7 mouse cellular contexts compared by ENCODE assay signal in the genomic region with DNA sequence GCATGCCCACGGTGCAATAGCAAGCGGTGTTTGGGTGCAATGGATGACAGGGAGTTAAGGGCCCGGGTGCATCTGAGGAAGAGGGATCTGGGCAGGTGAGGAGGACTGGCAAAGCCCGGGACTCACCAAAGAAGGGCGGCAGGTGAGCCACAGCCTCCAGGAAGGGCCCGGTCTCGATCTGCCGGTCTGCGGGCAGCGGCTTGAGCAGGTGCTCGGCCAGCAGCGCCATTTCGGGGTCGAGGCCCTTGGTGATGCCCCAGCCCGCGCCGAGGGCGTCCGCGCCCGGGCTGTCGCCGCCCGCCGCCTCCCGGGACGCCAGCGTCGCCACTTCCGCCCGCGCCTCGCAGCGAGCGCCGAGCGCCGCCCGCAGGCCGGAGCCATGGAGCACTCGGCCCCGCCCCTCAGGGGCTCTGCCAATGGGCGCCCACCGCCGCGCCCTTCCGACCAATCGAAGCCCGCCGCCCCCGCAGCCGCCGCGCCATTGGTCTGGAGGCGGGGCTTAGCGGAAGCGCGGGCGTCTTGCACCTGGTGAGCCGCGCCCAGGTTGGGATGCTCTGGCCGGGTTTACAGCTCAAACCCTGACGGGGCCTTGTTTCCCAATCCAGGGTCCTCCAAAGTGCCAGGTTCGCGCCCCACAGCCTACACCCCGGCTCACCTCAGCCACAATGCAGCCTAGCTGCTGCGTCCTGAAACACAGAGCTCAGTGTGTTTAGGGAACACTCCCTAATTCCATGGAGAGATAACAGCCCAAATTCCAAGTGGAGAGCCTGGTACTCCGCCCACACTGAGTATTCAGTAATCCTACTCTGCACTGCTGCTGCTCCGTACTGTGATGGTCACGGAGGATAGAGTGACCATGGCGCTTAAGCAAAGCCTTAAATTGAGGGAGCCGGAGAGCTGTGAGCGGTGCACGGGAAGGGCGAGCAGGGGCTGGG. TPM values are rescaled to one million over a fixed set of nuclear protein-coding genes. Genes with fewer than 3 reads are reported as not detected.
DNase-seq lines count a peak whose midpoint lies in the region; ATAC-seq lines count a peak whose summit lies in the region.

A gene (minus strand): TSS at position 352 of the 935 bp plus-strand sequence.

- WGBS in intestine, embryonic 16.5 days: 6% methylated on average over 56 of the region's 75 CpGs
- WGBS in midbrain, embryonic 11.5 days: 4% methylated on average over 65 of the region's 75 CpGs

- peak within 1 kb of the TSS; percentile 85 for H3K9ac ChIP-seq in intestine, embryonic 16.5 days (ENCODE audit: low read depth, low read length)
- H3K9ac ChIP-seq in midbrain, embryonic 11.5 days (ENCODE audit: low read length): peak within 1 kb of the TSS; percentile 90

- no peaks in the 10 kb centered on the region for H3K36me3 ChIP-seq in intestine, embryonic 16.5 days (ENCODE audit: control insufficient read depth, insufficient read depth, low read length)
- H3K36me3 ChIP-seq in midbrain, embryonic 11.5 days (ENCODE audit: control insufficient read depth, insufficient read depth, low read length): no peaks in the 10 kb centered on the region

- peak; percentile 95 for DNase-seq in adrenal gland, adult 2 months
- DNase-seq in embryo, embryonic 11.5 days (ENCODE audit: low read depth, low spot score): peak; percentile 84
- peak; percentile 90 to 93 for DNase-seq in gastrocnemius, postnatal 4 days (ENCODE audit: low spot score in 2 of 2)
- peak; percentile 92 to 94 for DNase-seq in left cerebral cortex, postnatal 36 days (ENCODE audit: low spot score in 2 of 2)
- peak; percentile 98 for DNase-seq in midbrain, embryonic 11.5 days (ENCODE audit: low spot score, missing footprints)
- peak; percentile 80 for DNase-seq in skeletal muscle tissue, adult 2 months (ENCODE audit: low read depth, low spot score)

- H3K27me3 ChIP-seq in intestine, embryonic 16.5 days (replicated peaks; ENCODE audit: control insufficient read depth, insufficient read depth, low read length): no peaks in the 10 kb centered on the region
- no peaks in the 10 kb centered on the region for H3K27me3 ChIP-seq in midbrain, embryonic 11.5 days (ENCODE audit: control insufficient read depth, insufficient read depth, low read length)

- H3K4me3 ChIP-seq in intestine, embryonic 16.5 days (ENCODE audit: low read length): peak within 1 kb of the TSS; percentile 80
- H3K4me3 ChIP-seq in midbrain, embryonic 11.5 days (ENCODE audit: low read depth, low read length): peak within 1 kb of the TSS; percentile 67

- peaks cover 22% of the 10 kb centered on the region for H3K4me1 ChIP-seq in intestine, embryonic 16.5 days (ENCODE audit: control insufficient read depth, insufficient read depth, low read length)
- H3K4me1 ChIP-seq in midbrain, embryonic 11.5 days (ENCODE audit: control insufficient read depth, insufficient read depth, low read length): peaks cover 13% of the 10 kb centered on the region

- ATAC-seq in intestine, embryonic 16.5 days: peak; percentile 96
- peak; percentile 97 for ATAC-seq in midbrain, embryonic 11.5 days (ENCODE audit: low FRiP score)

- H3K9me3 ChIP-seq in intestine, embryonic 16.5 days (ENCODE audit: control insufficient read depth, low read length): no peaks in the 10 kb centered on the region
- no peaks in the 10 kb centered on the region for H3K9me3 ChIP-seq in midbrain, embryonic 11.5 days (ENCODE audit: control insufficient read depth, low read length)

- peak within 1 kb of the TSS; percentile 95 for H3K4me2 ChIP-seq in intestine, embryonic 16.5 days (ENCODE audit: low read depth, low read length)
- peak within 1 kb of the TSS; percentile 95 for H3K4me2 ChIP-seq in midbrain, embryonic 11.5 days

- peak within 1 kb of the TSS; percentile 53 for H3K27ac ChIP-seq in intestine, embryonic 16.5 days (ENCODE audit: low read length)
- H3K27ac ChIP-seq in midbrain, embryonic 11.5 days (ENCODE audit: low read depth, low read length): no peak within 1 kb of the TSS

- intact Hi-C loops in left cerebral cortex, postnatal 36 days (cut with DNase I): no loop called here

RNA-seq across cellular contexts. Expression of the gene that starts here (rescaled TPM):
- total RNA-seq in adrenal gland, adult 2 months (2021): 10 to 100 TPM; 48.5 to 64.7 TPM
- polyA plus RNA-seq in adrenal gland, adult 2 months (2012; rRNA removed): 135 and 167 TPM in 2 replicates
- total RNA-seq in gastrocnemius, postnatal 4 days (2021): 10 to 100 TPM; 26.4 to 31.8 TPM
- 100 and 103 TPM in 2 replicates for polyA plus RNA-seq in intestine, embryonic 16.5 days (2015; fragmentation: Nextera tagmentation; extraction: Ambion mirVana)
- total RNA-seq in left cerebral cortex, postnatal 36 days (2021): 10 to 100 TPM; 24.3 to 32.4 TPM
- 63.8 and 67.1 TPM in 2 replicates for polyA plus RNA-seq in midbrain, embryonic 11.5 days (2014; fragmentation: Nextera tagmentation; extraction: Ambion mirVana)
